Mouse (Mus musculus): ENCODE measurements around the gene Ankrd1. TPM values are rescaled to one million over a fixed set of nuclear protein-coding genes. Genes with fewer than 3 reads are reported as not detected.

The Ankrd1 gene
- polyA plus RNA-seq (2015; fragmentation: Nextera tagmentation; extraction: Ambion mirVana): 0.19 TPM in 1 of 2 replicates, not detected in the other

- Histone ChIP-seq H3K27me3 (no peaks in the 10 kb centered on the region), H3K36me3 (no peaks in the 10 kb centered on the region), H3K27ac (replicated peaks) (no peak within 1 kb of the TSS), H3K4me1 (no peaks in the 10 kb centered on the region), H3K9ac (replicated peaks) (no peak within 1 kb of the TSS), H3K4me3 (no peak within 1 kb of the TSS), H3K9me3 (no peaks in the 10 kb centered on the region), H3K4me2 (replicated peaks) (no peak within 1 kb of the TSS)
- ATAC-seq (replicated peaks): no peak
- WGBS: 86% methylated on average over 14 of the region's 14 CpGs
These were observed at the start of gene Ankrd1 for GRCm38 (mm10) chr19:36119783-36120471. Gene Ankrd1, minus strand, starts transcription at chr19:36120099.

- H3K9me3 ChIP-seq: no peaks in the 10 kb centered on the region
- no peak overlapping the region for H3K27ac ChIP-seq (replicated peaks)
- H3K36me3 ChIP-seq: no peaks in the 10 kb centered on the region
- H3K4me1 ChIP-seq: no peaks in the 10 kb centered on the region
- ATAC-seq (replicated peaks): no peak
- H3K9ac ChIP-seq (replicated peaks): no peak overlapping the region
- no peak overlapping the region for H3K4me3 ChIP-seq
- H3K27me3 ChIP-seq: no peaks in the 10 kb centered on the region
- no peak overlapping the region for H3K4me2 ChIP-seq (replicated peaks)
- 94% methylated on average over 2 of the region's 2 CpGs for WGBS
These were observed 49.2 kb upstream of the Ankrd1 start for GRCm38 (mm10) chr19:36169101-36169500.

- H3K4me2 ChIP-seq (replicated peaks): no peak overlapping the region
- 77% methylated on average over 4 of the region's 4 CpGs for WGBS
- no peak overlapping the region for H3K9ac ChIP-seq (replicated peaks)
- no peak for ATAC-seq (replicated peaks)
- H3K9me3 ChIP-seq: no peaks in the 10 kb centered on the region
- no peak overlapping the region for H3K27ac ChIP-seq (replicated peaks)
- H3K4me3 ChIP-seq: no peak overlapping the region
- H3K4me1 ChIP-seq: no peaks in the 10 kb centered on the region
- H3K36me3 ChIP-seq: no peaks in the 10 kb centered on the region
- H3K27me3 ChIP-seq: no peaks in the 10 kb centered on the region
These were observed 48.2 kb upstream of the Ankrd1 start for GRCm38 (mm10) chr19:36168121-36168520.

GRCm38 (mm10) chr19:36167291-36167896, 47.5 kb upstream of the Ankrd1 start:
- ATAC-seq (replicated peaks): no peak
- H3K27ac ChIP-seq (replicated peaks): no peak overlapping the region
- WGBS: 92% methylated on average over 6 of the region's 6 CpGs

GRCm38 (mm10) chr19:36166401-36167160, 46.7 kb upstream of the Ankrd1 start:
- Histone ChIP-seq H3K4me3 (no peak overlapping the region), H3K9ac (replicated peaks) (no peak overlapping the region), H3K4me1 (no peaks in the 10 kb centered on the region), H3K36me3 (no peaks in the 10 kb centered on the region), H3K4me2 (replicated peaks) (no peak overlapping the region), H3K27ac (replicated peaks) (no peak overlapping the region), H3K9me3 (no peaks in the 10 kb centered on the region), H3K27me3 (no peaks in the 10 kb centered on the region)
- no peak for ATAC-seq (replicated peaks)
- 83% methylated on average over 6 of the region's 6 CpGs for WGBS

More at GRCm38 (mm10) chr19:36167291-36167896, 47.5 kb upstream of the Ankrd1 start:
- Histone ChIP-seq H3K4me1 (no peaks in the 10 kb centered on the region), H3K36me3 (no peaks in the 10 kb centered on the region), H3K27me3 (no peaks in the 10 kb centered on the region), H3K9ac (replicated peaks) (no peak overlapping the region), H3K4me3 (no peak overlapping the region), H3K9me3 (no peaks in the 10 kb centered on the region), H3K4me2 (replicated peaks) (no peak overlapping the region)

GRCm38 (mm10) chr19:36165351-36165750, 45.5 kb upstream of the Ankrd1 start:
- Histone ChIP-seq H3K4me3 (no peak overlapping the region), H3K4me1 (no peaks in the 10 kb centered on the region), H3K4me2 (replicated peaks) (no peak overlapping the region), H3K36me3 (no peaks in the 10 kb centered on the region), H3K9me3 (no peaks in the 10 kb centered on the region), H3K27ac (replicated peaks) (no peak overlapping the region), H3K27me3 (no peaks in the 10 kb centered on the region), H3K9ac (replicated peaks) (no peak overlapping the region)
- 81% methylated on average over 4 of the region's 4 CpGs for WGBS
- no peak for ATAC-seq (replicated peaks)

- WGBS: 73% methylated on average over 4 of the region's 4 CpGs
- H3K9ac ChIP-seq (replicated peaks): no peak overlapping the region
- ATAC-seq (replicated peaks): no peak
- no peak overlapping the region for H3K4me3 ChIP-seq
- no peaks in the 10 kb centered on the region for H3K36me3 ChIP-seq
- no peak overlapping the region for H3K4me2 ChIP-seq (replicated peaks)
- no peaks in the 10 kb centered on the region for H3K4me1 ChIP-seq
- H3K9me3 ChIP-seq: no peaks in the 10 kb centered on the region
- H3K27me3 ChIP-seq: no peaks in the 10 kb centered on the region
- H3K27ac ChIP-seq (replicated peaks): no peak overlapping the region
These were observed 30.5 kb upstream of the Ankrd1 start for GRCm38 (mm10) chr19:36150241-36151007.

GRCm38 (mm10) chr19:36148578-36148977, 28.7 kb upstream of the Ankrd1 start:
- no peaks in the 10 kb centered on the region for H3K4me1 ChIP-seq
- no peak overlapping the region for H3K4me2 ChIP-seq (replicated peaks)
- H3K36me3 ChIP-seq: no peaks in the 10 kb centered on the region
- no peak overlapping the region for H3K4me3 ChIP-seq
- H3K9ac ChIP-seq (replicated peaks): no peak overlapping the region
- no peak for ATAC-seq (replicated peaks)
- no peak overlapping the region for H3K27ac ChIP-seq (replicated peaks)
- 89% methylated on average over 6 of the region's 6 CpGs for WGBS
- H3K9me3 ChIP-seq: no peaks in the 10 kb centered on the region
- no peaks in the 10 kb centered on the region for H3K27me3 ChIP-seq

GRCm38 (mm10) chr19:36143571-36143970, 23.7 kb upstream of the Ankrd1 start:
- H3K9me3 ChIP-seq: no peaks in the 10 kb centered on the region
- H3K27ac ChIP-seq (replicated peaks): no peak overlapping the region
- no peak overlapping the region for H3K9ac ChIP-seq (replicated peaks)
- H3K4me1 ChIP-seq: no peaks in the 10 kb centered on the region
- H3K27me3 ChIP-seq: no peaks in the 10 kb centered on the region
- no peak overlapping the region for H3K4me3 ChIP-seq
- WGBS: 94% methylated on average over 2 of the region's 2 CpGs
- H3K4me2 ChIP-seq (replicated peaks): no peak overlapping the region
- no peak for ATAC-seq (replicated peaks)
- H3K36me3 ChIP-seq: no peaks in the 10 kb centered on the region

- Histone ChIP-seq H3K27ac (replicated peaks) (no peak overlapping the region), H3K9ac (replicated peaks) (no peak overlapping the region), H3K36me3 (no peaks in the 10 kb centered on the region), H3K4me3 (no peak overlapping the region), H3K9me3 (no peaks in the 10 kb centered on the region), H3K4me2 (replicated peaks) (no peak overlapping the region), H3K4me1 (no peaks in the 10 kb centered on the region), H3K27me3 (no peaks in the 10 kb centered on the region)
- no peak for ATAC-seq (replicated peaks)
- WGBS: 56% methylated on average over 5 of the region's 5 CpGs
These were observed 13.8 kb upstream of the Ankrd1 start for GRCm38 (mm10) chr19:36133731-36134130.

GRCm38 (mm10) chr19:36133064-36133463, 13.2 kb upstream of the Ankrd1 start:
- ATAC-seq (replicated peaks): no peak
- no peaks in the 10 kb centered on the region for H3K27me3 ChIP-seq
- 91% methylated on average over 6 of the region's 6 CpGs for WGBS
- H3K27ac ChIP-seq (replicated peaks): no peak overlapping the region
- H3K36me3 ChIP-seq: no peaks in the 10 kb centered on the region
- no peak overlapping the region for H3K4me2 ChIP-seq (replicated peaks)
- no peak overlapping the region for H3K4me3 ChIP-seq
- no peaks in the 10 kb centered on the region for H3K4me1 ChIP-seq
- no peak overlapping the region for H3K9ac ChIP-seq (replicated peaks)
- no peaks in the 10 kb centered on the region for H3K9me3 ChIP-seq

- Histone ChIP-seq H3K4me3 (no peak overlapping the region), H3K27ac (replicated peaks) (no peak overlapping the region), H3K4me1 (no peaks in the 10 kb centered on the region), H3K9ac (replicated peaks) (no peak overlapping the region), H3K4me2 (replicated peaks) (no peak overlapping the region), H3K27me3 (no peaks in the 10 kb centered on the region), H3K36me3 (no peaks in the 10 kb centered on the region), H3K9me3 (no peaks in the 10 kb centered on the region)
- ATAC-seq (replicated peaks): no peak
- 87% methylated on average over 6 of the region's 6 CpGs for WGBS
These were observed 12.1 kb upstream of the Ankrd1 start for GRCm38 (mm10) chr19:36131990-36132389.
